Mouse (Mus musculus): ENCODE data around the gene Pdlim7. TPM values are rescaled to one million over a fixed set of nuclear protein-coding genes. Genes with fewer than 3 reads are reported as not detected.
A peak's percentile ranks its signal among the peaks of the same experiment; 100 is the strongest.

Pdlim7 gene
- polyA plus RNA-seq, 1 experiment from 2014 or later: 200 TPM

GRCm38 (mm10) chr13:55536194-55537175 is 23.0 kb upstream of the Pdlim7 start, which contains the start of gene Ddx41:
TSS of gene Ddx41 (minus strand) at chr13:55536658.
- Histone ChIP-seq H3K9me3 (ENCODE audit: control insufficient read depth, low read length) (no peaks in the 10 kb centered on the region), H3K4me3 (ENCODE audit: low read length) (peak within 1 kb of the TSS; percentile 91), H3K27me3 (replicated peaks; ENCODE audit: control insufficient read depth, insufficient read depth, low read length) (no peaks in the 10 kb centered on the region), H3K36me3 (ENCODE audit: control insufficient read depth, insufficient read depth, low read length) (peaks cover 17% of the 10 kb centered on the region), H3K4me2 (ENCODE audit: low read depth, low read length) (peak within 1 kb of the TSS; percentile 88), H3K9ac (ENCODE audit: low read depth, low read length) (peak within 1 kb of the TSS; percentile 86), H3K4me1 (ENCODE audit: control insufficient read depth, insufficient read depth, low read length) (peaks cover 14% of the 10 kb centered on the region), H3K27ac (ENCODE audit: low read length) (0 out of 2 replicates have a peak within 1 kb of the TSS, but pooled peaks have one; percentile 21)
- WGBS: under 1% methylated on average over 70 of the region's 70 CpGs
- peak; percentile 99 for ATAC-seq

- WGBS: 13% methylated on average over 17 of the region's 17 CpGs
- peak; percentile 21; the same call in 1 of the 2 replicates for ATAC-seq
- Histone ChIP-seq H3K4me3 (ENCODE audit: low read length) (peak overlapping the region; percentile 91), H3K27me3 (replicated peaks; ENCODE audit: control insufficient read depth, insufficient read depth, low read length) (no peaks in the 10 kb centered on the region), H3K4me2 (ENCODE audit: low read depth, low read length) (peak overlapping the region; percentile 88), H3K27ac (ENCODE audit: low read length) (no peak overlapping the region), H3K9ac (ENCODE audit: low read depth, low read length) (peak overlapping the region; percentile 86), H3K4me1 (ENCODE audit: control insufficient read depth, insufficient read depth, low read length) (peaks cover 14% of the 10 kb centered on the region), H3K36me3 (ENCODE audit: control insufficient read depth, insufficient read depth, low read length) (peaks cover 21% of the 10 kb centered on the region), H3K9me3 (ENCODE audit: control insufficient read depth, low read length) (no peaks in the 10 kb centered on the region)
Observed at GRCm38 (mm10) chr13:55535796-55536193, 22.3 kb upstream of the Pdlim7 start.

GRCm38 (mm10) chr13:55535191-55535590 is 21.7 kb upstream of the Pdlim7 start:
- peaks cover 26% of the 10 kb centered on the region for H3K36me3 ChIP-seq (ENCODE audit: control insufficient read depth, insufficient read depth, low read length)
- H3K4me2 ChIP-seq (ENCODE audit: low read depth, low read length): peak overlapping the region; percentile 88
- 94% methylated on average over 15 of the region's 15 CpGs for WGBS
- H3K9me3 ChIP-seq (ENCODE audit: control insufficient read depth, low read length): no peaks in the 10 kb centered on the region
- H3K27me3 ChIP-seq (replicated peaks; ENCODE audit: control insufficient read depth, insufficient read depth, low read length): no peaks in the 10 kb centered on the region
- peak overlapping the region; percentile 86; the same call in 1 of the 2 replicates for H3K9ac ChIP-seq (ENCODE audit: low read depth, low read length)
- ATAC-seq: no peak
- peak overlapping the region; percentile 91 for H3K4me3 ChIP-seq (ENCODE audit: low read length)
- peaks cover 14% of the 10 kb centered on the region for H3K4me1 ChIP-seq (ENCODE audit: control insufficient read depth, insufficient read depth, low read length)
- H3K27ac ChIP-seq (ENCODE audit: low read length): no peak overlapping the region

GRCm38 (mm10) chr13:55529198-55529915 is 15.9 kb upstream of the Pdlim7 start, which contains the start of gene Dok3:
TSS of gene Dok3 (minus strand) at chr13:55529296.
- Histone ChIP-seq H3K27me3 (replicated peaks; ENCODE audit: control insufficient read depth, insufficient read depth, low read length) (no peaks in the 10 kb centered on the region), H3K9ac (ENCODE audit: low read depth, low read length) (no peak within 1 kb of the TSS), H3K4me3 (ENCODE audit: low read length) (no peak within 1 kb of the TSS), H3K36me3 (ENCODE audit: control insufficient read depth, insufficient read depth, low read length) (peaks cover 30% of the 10 kb centered on the region), H3K9me3 (ENCODE audit: control insufficient read depth, low read length) (no peaks in the 10 kb centered on the region), H3K4me1 (ENCODE audit: control insufficient read depth, insufficient read depth, low read length) (no peaks in the 10 kb centered on the region), H3K27ac (ENCODE audit: low read length) (no peak within 1 kb of the TSS), H3K4me2 (ENCODE audit: low read depth, low read length) (no peak within 1 kb of the TSS)
- WGBS: 80% methylated on average over 8 of the region's 8 CpGs
- ATAC-seq: 0 out of 2 replicates have a peak, but pooled peaks have one; percentile 34

DNA sequence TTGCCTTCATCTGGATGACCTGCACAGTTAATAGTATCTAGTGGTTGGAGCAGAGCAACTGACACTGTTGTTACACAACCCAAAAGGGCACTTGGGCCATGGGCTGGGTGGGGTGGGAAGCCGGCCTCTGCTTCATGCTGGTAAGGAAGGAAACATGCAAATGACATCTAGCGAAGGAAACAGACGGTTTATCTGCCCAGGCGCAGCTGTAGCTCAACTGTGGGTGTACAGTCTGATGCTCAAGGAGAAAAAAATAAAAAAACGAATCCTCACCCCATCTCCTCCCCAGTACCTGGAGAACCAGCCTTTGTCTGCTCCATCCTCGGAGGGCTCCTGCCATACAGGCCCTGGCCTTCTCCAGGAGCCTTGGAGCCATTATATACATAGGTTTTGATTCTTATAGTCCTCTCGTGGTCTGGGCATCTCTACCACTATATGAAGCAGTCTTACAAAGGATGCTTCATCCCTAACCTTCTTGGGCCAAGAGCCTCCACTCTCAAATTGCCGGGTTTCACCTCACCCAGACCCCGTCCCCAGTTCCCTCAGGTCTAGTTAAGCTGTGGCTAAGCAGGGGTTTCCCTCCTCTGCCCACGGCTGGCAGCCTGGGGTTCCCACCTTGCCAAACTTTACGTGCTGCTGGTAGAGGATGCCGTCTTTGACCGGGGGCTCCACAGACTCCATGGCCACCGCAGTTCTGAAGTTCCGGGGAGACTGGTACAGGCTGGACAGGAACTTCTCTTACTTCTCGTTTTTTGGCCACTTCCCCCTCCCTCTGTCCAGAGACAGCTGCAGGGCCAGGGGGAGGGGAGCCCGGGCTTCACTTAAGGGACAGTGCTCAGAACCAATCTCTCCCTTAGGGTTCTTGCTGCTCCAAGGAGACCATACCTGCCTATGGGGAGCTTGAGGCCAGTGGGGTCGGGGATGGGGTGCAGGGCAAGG is 14.6 kb upstream of the Pdlim7 start:
- no peak overlapping the region for H3K9ac ChIP-seq (ENCODE audit: low read depth, low read length)
- H3K36me3 ChIP-seq (ENCODE audit: control insufficient read depth, insufficient read depth, low read length): peaks cover 26% of the 10 kb centered on the region
- no peak overlapping the region for H3K27ac ChIP-seq (ENCODE audit: low read length)
- H3K4me1 ChIP-seq (ENCODE audit: control insufficient read depth, insufficient read depth, low read length): no peaks in the 10 kb centered on the region
- H3K9me3 ChIP-seq (ENCODE audit: control insufficient read depth, low read length): no peaks in the 10 kb centered on the region
- no peaks in the 10 kb centered on the region for H3K27me3 ChIP-seq (replicated peaks; ENCODE audit: control insufficient read depth, insufficient read depth, low read length)
- 81% methylated on average over 18 of the region's 18 CpGs for WGBS
- no peak overlapping the region for H3K4me2 ChIP-seq (ENCODE audit: low read depth, low read length)
- no peak for ATAC-seq
- no peak overlapping the region for H3K4me3 ChIP-seq (ENCODE audit: low read length)

DNA sequence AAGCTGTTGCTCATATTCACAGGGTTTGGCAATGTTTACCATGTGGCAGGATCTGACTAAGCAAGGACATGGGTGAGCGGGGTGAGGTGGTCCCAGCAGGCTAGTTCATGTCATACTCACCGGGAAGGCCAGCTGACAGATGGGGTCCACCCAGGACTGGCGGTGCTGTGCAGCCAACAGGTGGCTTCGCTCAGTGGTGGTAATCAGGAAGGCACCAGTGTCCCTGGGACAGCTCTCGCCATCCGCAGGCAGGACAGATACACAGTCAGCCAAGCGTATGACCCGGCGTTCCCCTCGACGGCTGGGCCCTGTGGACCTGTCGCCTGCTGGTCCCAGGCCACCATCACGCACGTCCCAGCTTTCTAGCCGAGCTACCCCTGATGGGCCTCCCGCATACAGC is 13.7 kb upstream of the Pdlim7 start:
- peaks cover 21% of the 10 kb centered on the region for H3K36me3 ChIP-seq (ENCODE audit: control insufficient read depth, insufficient read depth, low read length)
- H3K9me3 ChIP-seq (ENCODE audit: control insufficient read depth, low read length): no peaks in the 10 kb centered on the region
- ATAC-seq: no peak
- H3K4me3 ChIP-seq (ENCODE audit: low read length): no peak overlapping the region
- H3K27ac ChIP-seq (ENCODE audit: low read length): no peak overlapping the region
- H3K9ac ChIP-seq (ENCODE audit: low read depth, low read length): no peak overlapping the region
- no peaks in the 10 kb centered on the region for H3K27me3 ChIP-seq (replicated peaks; ENCODE audit: control insufficient read depth, insufficient read depth, low read length)
- no peak overlapping the region for H3K4me2 ChIP-seq (ENCODE audit: low read depth, low read length)
- no peaks in the 10 kb centered on the region for H3K4me1 ChIP-seq (ENCODE audit: control insufficient read depth, insufficient read depth, low read length)
- 85% methylated on average over 16 of the region's 16 CpGs for WGBS

- no peak overlapping the region for H3K4me3 ChIP-seq (ENCODE audit: low read length)
- no peak overlapping the region for H3K9ac ChIP-seq (ENCODE audit: low read depth, low read length)
- no peak overlapping the region; the same call in 1 of the 2 replicates for H3K27ac ChIP-seq (ENCODE audit: low read length)
- H3K36me3 ChIP-seq (ENCODE audit: control insufficient read depth, insufficient read depth, low read length): peaks cover 12% of the 10 kb centered on the region
- H3K27me3 ChIP-seq (replicated peaks; ENCODE audit: control insufficient read depth, insufficient read depth, low read length): no peaks in the 10 kb centered on the region
- no peaks in the 10 kb centered on the region for H3K9me3 ChIP-seq (ENCODE audit: control insufficient read depth, low read length)
- no peak overlapping the region for H3K4me2 ChIP-seq (ENCODE audit: low read depth, low read length)
- ATAC-seq: no peak
- WGBS: 78% methylated on average over 16 of the region's 16 CpGs
- H3K4me1 ChIP-seq (ENCODE audit: control insufficient read depth, insufficient read depth, low read length): no peaks in the 10 kb centered on the region
Observed at GRCm38 (mm10) chr13:55525733-55526553, 12.5 kb upstream of the Pdlim7 start.

DNA sequence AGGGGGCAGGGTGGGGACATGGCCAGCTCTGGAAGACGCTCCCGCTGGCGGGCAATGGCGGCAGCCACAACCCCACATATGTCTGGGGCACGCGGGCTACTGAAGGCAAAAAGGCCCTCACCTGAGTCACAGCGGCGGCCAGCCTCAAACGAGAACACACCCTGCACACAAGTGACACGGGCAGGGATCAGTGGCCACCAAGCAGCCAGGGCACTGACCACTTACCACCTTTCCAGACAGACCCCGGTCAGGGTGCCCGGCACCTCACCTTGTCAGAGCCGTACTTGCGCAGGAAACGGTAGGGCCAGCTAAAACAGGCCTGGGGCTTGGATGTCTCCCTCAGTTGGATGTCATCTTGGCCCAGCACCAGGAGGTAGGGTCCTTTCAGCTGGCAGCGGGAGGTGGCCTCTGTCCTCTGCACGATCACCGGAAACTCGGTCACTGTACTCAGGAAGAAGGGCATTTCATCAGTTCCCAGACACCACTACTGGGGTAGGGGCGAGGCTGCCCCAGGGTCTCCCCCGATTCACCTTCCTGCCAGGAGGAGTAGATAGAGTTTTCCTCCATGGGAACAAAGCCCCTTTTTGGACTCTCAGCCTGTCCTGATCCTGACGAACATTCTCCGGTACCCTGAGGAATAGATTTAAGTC is 10.6 kb upstream of the Pdlim7 start:
- H3K4me3 ChIP-seq (ENCODE audit: low read length): no peak overlapping the region
- H3K9ac ChIP-seq (ENCODE audit: low read depth, low read length): no peak overlapping the region
- H3K9me3 ChIP-seq (ENCODE audit: control insufficient read depth, low read length): no peaks in the 10 kb centered on the region
- no peaks in the 10 kb centered on the region for H3K4me1 ChIP-seq (ENCODE audit: control insufficient read depth, insufficient read depth, low read length)
- no peak overlapping the region for H3K4me2 ChIP-seq (ENCODE audit: low read depth, low read length)
- no peaks in the 10 kb centered on the region for H3K36me3 ChIP-seq (ENCODE audit: control insufficient read depth, insufficient read depth, low read length)
- no peak for ATAC-seq
- no peaks in the 10 kb centered on the region for H3K27me3 ChIP-seq (replicated peaks; ENCODE audit: control insufficient read depth, insufficient read depth, low read length)
- no peak overlapping the region for H3K27ac ChIP-seq (ENCODE audit: low read length)
- WGBS: 90% methylated on average over 23 of the region's 23 CpGs

Measured in intestine, embryonic 16.5 days (tissue).